Mouse (Mus musculus) stomach, postnatal 0 days (tissue): ENCODE measurements around the gene Creg2.

Source experiments
- CTCF ChIP-seq: IDR thresholded peaks from 2 replicates; pipeline ENCODE4 v1.5.1; 2016; ENCODE audit warnings: antibody characterized with exemption, low read depth, mild to moderate bottlenecking, moderate library complexity
- EP300 ChIP-seq: optimal IDR thresholded peaks from 2 replicates; pipeline ENCODE3; 2016; ENCODE audit warnings: antibody characterized with exemption

DNA sequence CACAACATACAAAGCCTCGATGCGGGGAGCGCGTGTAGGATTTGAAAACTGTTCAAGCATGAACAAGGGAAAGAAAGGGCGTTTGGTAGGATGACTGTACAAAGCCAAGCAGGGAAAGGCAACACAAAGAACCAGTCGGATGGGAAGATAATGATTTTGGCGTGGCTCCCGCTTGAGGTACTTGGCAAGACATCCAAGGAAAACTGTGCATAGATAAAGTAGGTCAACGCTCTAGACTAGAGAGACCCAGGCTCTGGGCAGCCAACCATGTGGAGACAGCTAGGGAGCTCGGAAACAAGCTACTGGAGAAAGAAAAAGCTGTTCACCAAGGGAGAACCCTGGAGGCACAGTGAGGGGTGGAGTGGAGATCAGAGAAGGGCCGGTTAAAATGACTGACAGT lies 52.5 kb downstream of the Creg2 start:
- TF ChIP-seq CTCF (no peak), EP300 (no peak)
